Mouse (Mus musculus) olfactory bulb, adult 2 months (tissue): ENCODE data around the gene Hoxb13.

Experiments used
- CTCF ChIP-seq: fragments of 200-500 bp; IDR thresholded peaks from 2 replicates; pipeline ENCODE4 v1.5.1; 2012; ENCODE audit warnings: low read depth, mild to moderate bottlenecking, low read length, moderate library complexity; ENCODE audit not compliant: insufficient read depth
- POLR2A ChIP-seq: fragments of 200-500 bp; IDR thresholded peaks from 2 replicates; pipeline ENCODE4 v1.6.1; 2012; ENCODE audit warnings: mild to moderate bottlenecking, low read depth, low read length, moderate library complexity; ENCODE audit not compliant: insufficient read depth

GRCm38 (mm10) chr11:96203789-96204186, 9.7 kb downstream of the Hoxb13 start:
- TF ChIP-seq CTCF (no peak), POLR2A (no peak)
